Mouse (Mus musculus) lung, embryonic 15.5 days (tissue): ENCODE results near the gene Mup18. TPM values are rescaled to one million over a fixed set of nuclear protein-coding genes. Genes with fewer than 3 reads are reported as not detected.
"Not testable (repeated sequence)": the region's sequence is repeated elsewhere in the genome, so short reads cannot be mapped to it uniquely, and the experiment has no call there.

Source experiments
- ATAC-seq: fragments of 200-750 bp; cut with Nextera tagmentation; 2 replicates; pipeline ENCODE4 v1.8.0; 2017; ENCODE audit warnings: moderate number of reproducible peaks, borderline replicate concordance; ENCODE audit not compliant: low FRiP score, low TSS enrichment; ENCODE audit errors: extremely low read depth
- H3K27ac ChIP-seq: fragments of 300-500 bp; sonication (generic); 2 replicates; pipeline ENCODE4 v1.5.1; 2015; ENCODE audit warnings: moderate library complexity, mild to moderate bottlenecking, inconsistent platforms
- H3K27me3 ChIP-seq: fragments of 300-500 bp; sonication (generic); 2 replicates; pipeline ENCODE4 v1.6.1; 2015; ENCODE audit warnings: inconsistent platforms
- H3K36me3 ChIP-seq: fragments of 300-500 bp; sonication (generic); 2 replicates; pipeline ENCODE4 v1.6.1; 2015; ENCODE audit warnings: inconsistent platforms
- H3K4me1 ChIP-seq: fragments of 300-500 bp; sonication (generic); 2 replicates; pipeline ENCODE4 v1.6.1; 2015; ENCODE audit warnings: inconsistent platforms
- H3K4me2 ChIP-seq: fragments of 300-500 bp; sonication (generic); 2 replicates; pipeline ENCODE4 v1.6.1; 2015; ENCODE audit warnings: inconsistent platforms, mild to moderate bottlenecking, moderate library complexity
- H3K4me3 ChIP-seq: fragments of 300-500 bp; sonication (generic); 2 replicates; pipeline ENCODE4 v1.5.1; 2015; ENCODE audit warnings: mild to moderate bottlenecking, inconsistent platforms
- H3K9ac ChIP-seq: fragments of 300-500 bp; sonication (generic); 2 replicates; pipeline ENCODE4 v1.6.1; 2015; ENCODE audit warnings: inconsistent platforms
- H3K9me3 ChIP-seq: fragments of 300-500 bp; sonication (generic); 2 replicates; pipeline ENCODE4 v1.6.1; 2016; ENCODE audit warnings: inconsistent platforms
- WGBS: fragments of 180-500 bp; shearing (Covaris S2); methylation state at CpG from one replicate; pipeline ENCODE4 v1.1.7; 2015; 5-methylcytosine and 5-hydroxymethylcytosine counted together
- polyA plus RNA-seq: library from polyadenylated mRNA; unstranded; fragments of >200 nt; fragmentation: Nextera tagmentation; extraction: Ambion mirVana; gene quantifications from 2 replicates; pipeline ENCODE4 v1.2.1, GENCODE M21; 2015

The Mup18 gene
- not detected in 2 replicates for polyA plus RNA-seq

DNA sequence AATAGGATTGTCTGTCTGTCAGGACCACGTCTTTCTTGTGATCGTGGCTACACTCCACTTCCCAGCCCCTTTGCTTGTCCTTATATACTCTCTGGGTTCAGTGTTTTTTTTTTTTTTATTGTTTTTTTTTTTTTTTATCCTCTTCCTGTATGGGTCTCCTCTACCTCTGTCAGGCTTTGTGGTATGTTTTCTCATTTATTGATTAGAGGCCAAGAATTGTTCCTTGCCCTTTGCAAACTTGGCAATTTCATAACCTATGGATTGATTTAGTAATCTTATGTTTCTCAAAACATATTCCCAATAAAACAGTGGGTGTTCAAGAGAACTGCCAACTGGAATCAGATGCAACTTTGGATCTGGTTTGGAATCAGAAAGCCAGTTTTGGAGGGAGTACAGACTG lies at the start of gene Mup18:
Gene Mup18 (minus strand): TSS at position 101 of the 400 bp plus-strand sequence.
- not testable (repeated sequence) for H3K4me3 ChIP-seq, H3K4me2 ChIP-seq, H3K4me1 ChIP-seq, H3K27ac ChIP-seq, H3K36me3 ChIP-seq, H3K27me3 ChIP-seq, H3K9ac ChIP-seq, ATAC-seq, H3K9me3 ChIP-seq
- whole genome bisulfite sequencing = 86% methylated on average over 2 of the region's 2 CpGs

DNA sequence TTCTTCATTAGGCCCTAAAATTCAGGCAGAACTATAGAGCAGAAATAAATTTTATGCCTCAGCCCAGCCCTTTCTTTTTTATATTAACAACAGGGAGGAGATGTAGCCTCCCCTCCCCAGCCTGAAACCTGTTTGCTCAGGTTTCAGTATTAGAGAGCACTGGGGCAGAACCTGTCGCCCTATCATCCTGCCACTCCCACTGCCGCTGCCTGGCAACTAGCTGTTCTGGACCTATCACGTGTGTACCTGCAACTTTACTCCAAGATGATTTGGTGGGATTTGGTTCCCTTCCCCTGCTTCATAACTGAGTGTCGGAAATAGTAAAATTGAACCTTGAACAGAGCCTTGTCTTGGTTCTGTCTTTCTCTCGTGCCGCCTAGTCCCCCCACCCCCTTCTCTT lies 40.4 kb upstream of the Mup18 start:
- WGBS = 77% methylated on average over 6 of the region's 6 CpGs
- not testable (repeated sequence) for H3K9me3 ChIP-seq, ATAC-seq

More for the DNA sequence above, 40.4 kb upstream of the Mup18 start:
- H3K9ac ChIP-seq, H3K4me3 ChIP-seq, H3K36me3 ChIP-seq, H3K27ac ChIP-seq, H3K4me2 ChIP-seq, H3K27me3 ChIP-seq, H3K4me1 ChIP-seq: not testable (repeated sequence)

Other genes starting within 250 kb of the Mup18 start
- not detected in 2 replicates for gene Mup15, start 234.4 kb downstream of the Mup18 start, polyA plus RNA-seq
- gene Mup16, start 154.6 kb downstream of the Mup18 start, polyA plus RNA-seq = not detected in 2 replicates
- gene Mup17, start 78.3 kb downstream of the Mup18 start, polyA plus RNA-seq = not detected in 2 replicates
- not detected in 2 replicates for gene Mup19, start 108.1 kb upstream of the Mup18 start, polyA plus RNA-seq
- not detected in 2 replicates for gene Mup5, start 161.1 kb upstream of the Mup18 start, polyA plus RNA-seq